18 mouse cellular contexts compared by ENCODE assay signal in genomic region chr7:99255006-99255405, GRCm38 (mm10). TPM values are rescaled to one million over a fixed set of nuclear protein-coding genes. Genes with fewer than 3 reads are reported as not detected.
DNase-seq lines count a peak whose midpoint lies in the region; ATAC-seq and TF ChIP-seq lines count a peak whose summit lies in the region.
"Had no signal": no experiment of that assay in that cellular context is flagged by ENCODE, and none has a peak within 500 bp of the region (broad histone marks: within the 10 kb centered on the region; RNA-seq: fewer than 3 reads in every experiment).

No protein-coding gene starts in this region.

- no peak overlapping the region for H3K4me3 ChIP-seq in heart, embryonic 14.5 days (ENCODE audit: control insufficient read depth in 1 of 2, insufficient read depth in 1 of 2, low read depth in 1 of 2, low read length in 2 of 2)
- H3K4me3 ChIP-seq in lung, postnatal 0 days (ENCODE audit: low read depth, low read length), result no peak overlapping the region
- H3K4me3 ChIP-seq in macrophage (ENCODE audit: inconsistent target), result no peak overlapping the region
- H3K4me3 ChIP-seq in hindbrain, embryonic 13.5 days, result no peak overlapping the region
- H3K4me3 ChIP-seq: hindbrain, embryonic 10.5 days; intestine, embryonic 15.5 days had no signal

- 0 out of 2 replicates have a peak overlapping the region, but pooled peaks have one; percentile 11 for H3K4me2 ChIP-seq in heart, embryonic 14.5 days (ENCODE audit: low read length)
- no peak overlapping the region for H3K4me2 ChIP-seq in lung, postnatal 0 days (replicated peaks; ENCODE audit: low read depth, low read length)
- no peak overlapping the region for H3K4me2 ChIP-seq in hindbrain, embryonic 13.5 days
- H3K4me2 ChIP-seq: intestine, embryonic 15.5 days; midbrain, embryonic 11.5 days had no signal

- DNase-seq in heart, postnatal 10 days, result no peak
- peak; percentile 35 to 47 for DNase-seq in lung, postnatal 4 days
- no peak for DNase-seq in lung, postnatal 0 days (ENCODE audit: low spot score)
- no peak for DNase-seq in thymus, postnatal 25 days
- no peak for DNase-seq in adrenal gland, adult (ENCODE audit: inconsistent age in 2 of 2, low spot score in 1 of 2)
- DNase-seq: B cell, adult 2 months; cerebellum, adult 9-10 months; gastrocnemius, postnatal 14 days; kidney, postnatal 25 days; lung, adult 2 months had no signal

- no peaks in the 10 kb centered on the region for H3K9me3 ChIP-seq in heart, embryonic 14.5 days (ENCODE audit: control insufficient read depth, low read length)
- H3K9me3 ChIP-seq in lung, postnatal 0 days (ENCODE audit: low read length), result no peaks in the 10 kb centered on the region
- H3K9me3 ChIP-seq in hindbrain, embryonic 13.5 days, result no peaks in the 10 kb centered on the region
- H3K9me3 ChIP-seq: G1E; hindbrain, embryonic 10.5 days; intestine, embryonic 15.5 days had no signal

- H3K27ac ChIP-seq in heart, embryonic 14.5 days (replicated peaks in 1 of 2; ENCODE audit: control insufficient read depth in 1 of 2, insufficient read depth in 1 of 2, low read depth in 2 of 2, low read length in 2 of 2), result peak overlapping the region; percentile 3 to 51; a peak in 3 of 4 replicates
- H3K27ac ChIP-seq in lung, postnatal 0 days (ENCODE audit: low read length), result no peak overlapping the region
- peak overlapping the region; percentile 39 for H3K27ac ChIP-seq in macrophage
- no peak overlapping the region for H3K27ac ChIP-seq in hindbrain, embryonic 13.5 days
- H3K27ac ChIP-seq: hindbrain, embryonic 10.5 days; intestine, embryonic 15.5 days had no signal

- peak; percentile 66 for ATAC-seq in heart, embryonic 14.5 days (ENCODE audit: insufficient number of reproducible peaks, insufficient read depth, low FRiP score, low read depth)
- ATAC-seq in lung, postnatal 0 days, result no peak
- no peak for ATAC-seq in hindbrain, embryonic 13.5 days (ENCODE audit: low FRiP score)
- ATAC-seq: intestine, embryonic 15.5 days had no signal

- WGBS in heart, embryonic 14.5 days, result 22% methylated on average over 7 of the region's 7 CpGs
- 74% methylated on average over 7 of the region's 7 CpGs for WGBS in lung, postnatal 0 days
- 88% methylated on average over 7 of the region's 7 CpGs for WGBS in macrophage (ENCODE audit: missing documents)
- 91% methylated on average over 7 of the region's 7 CpGs for WGBS in hindbrain, embryonic 13.5 days

- H3K4me1 ChIP-seq in heart, embryonic 14.5 days (ENCODE audit: control insufficient read depth in 2 of 2, insufficient read depth in 2 of 2, low read length in 2 of 2), result peaks cover 7 to 13% of the 10 kb centered on the region in 2 experiments
- no peaks in the 10 kb centered on the region for H3K4me1 ChIP-seq in lung, postnatal 0 days (ENCODE audit: insufficient read depth, low read depth, low read length)
- H3K4me1 ChIP-seq in hindbrain, embryonic 13.5 days (replicated peaks), result no peaks in the 10 kb centered on the region
- H3K4me1 ChIP-seq: intestine, embryonic 15.5 days had no signal

- no peaks in the 10 kb centered on the region for H3K27me3 ChIP-seq in heart, embryonic 14.5 days (ENCODE audit: control insufficient read depth, insufficient read depth, low read length)
- H3K27me3 ChIP-seq in lung, postnatal 0 days (replicated peaks; ENCODE audit: insufficient read depth, low read length), result no peaks in the 10 kb centered on the region
- peaks cover 11% of the 10 kb centered on the region; the same call in 1 of the 2 replicates for H3K27me3 ChIP-seq in hindbrain, embryonic 13.5 days
- H3K27me3 ChIP-seq: intestine, embryonic 15.5 days had no signal

- H3K9ac ChIP-seq in heart, embryonic 14.5 days (ENCODE audit: low read length), result no peak overlapping the region
- no peak overlapping the region for H3K9ac ChIP-seq in lung, postnatal 0 days (replicated peaks; ENCODE audit: low read depth)
- H3K9ac ChIP-seq in hindbrain, embryonic 13.5 days, result no peak overlapping the region
- H3K9ac ChIP-seq: intestine, embryonic 15.5 days had no signal

- no peaks in the 10 kb centered on the region for H3K79me2 ChIP-seq in macrophage (ENCODE audit: inconsistent target)

- TF ChIP-seq EP300 in lung, postnatal 0 days (IDR thresholded peaks at IDR 0.05), result no peak

- TF ChIP-seq CTCF in lung, postnatal 0 days (IDR thresholded peaks at IDR 0.05), result no peak

- intact Hi-C loops in heart, postnatal 10 days (cut with DNase I), result no loop called here

- H3K36me3 ChIP-seq in heart, embryonic 14.5 days (ENCODE audit: control insufficient read depth, insufficient read depth, low read length), result no peaks in the 10 kb centered on the region
- no peaks in the 10 kb centered on the region for H3K36me3 ChIP-seq in lung, postnatal 0 days (ENCODE audit: insufficient read depth, low read length)
- H3K36me3 ChIP-seq in macrophage (ENCODE audit: inconsistent target), result no peaks in the 10 kb centered on the region
- H3K36me3 ChIP-seq in hindbrain, embryonic 13.5 days, result no peaks in the 10 kb centered on the region
- H3K36me3 ChIP-seq: G1E; hindbrain, embryonic 10.5 days; intestine, embryonic 15.5 days had no signal

RNA-seq across cellular contexts. Expression of gene Map6, which starts 12.2 kb away (rescaled TPM):
- polyA plus RNA-seq in heart, embryonic 14.5 days (2014; fragmentation: Nextera tagmentation; extraction: Ambion mirVana), result 2.1 and 2.4 TPM in 2 replicates
- 1 to 10 TPM; 5.1 to 6.0 TPM for total RNA-seq in heart, postnatal 10 days (2021)
- 29.6 and 35.9 TPM in 2 replicates for polyA plus RNA-seq in lung, postnatal 0 days (2015; fragmentation: Nextera tagmentation; extraction: Ambion mirVana)
- 1 to 10 TPM in 16 of 26 experiments, under 1 TPM in 10; 0.20 to 5.1 (median 1.2) TPM for total RNA-seq in macrophage (2018; cell fraction: chromatin; rRNA removed)
- 1 to 10 TPM in 14 of 26 experiments, under 1 TPM in 12; 0.37 to 2.7 (median 1.3) TPM for total RNA-seq in macrophage (2018; cell fraction: cytosol; rRNA removed)
- 1 to 10 TPM in 15 of 26 experiments, under 1 TPM in 11; 0.21 to 3.5 (median 1.1) TPM for total RNA-seq in macrophage (2018; cell fraction: nucleus; rRNA removed)
- 0.75 to 3.0 TPM (median 1.8 TPM) in 3 replicates for polyA plus RNA-seq in macrophage (2018)
- 104 and 106 TPM in 2 replicates for polyA plus RNA-seq in hindbrain, embryonic 13.5 days (2015; fragmentation: Nextera tagmentation; extraction: Ambion mirVana)
- polyA plus RNA-seq: G1E had no signal

RNA-seq across cellular contexts. Expression of gene Mogat2, which starts 16.6 kb away (rescaled TPM):
- polyA plus RNA-seq in heart, embryonic 14.5 days (2014; fragmentation: Nextera tagmentation; extraction: Ambion mirVana), result 1.1 and 1.7 TPM in 2 replicates
- total RNA-seq in heart, postnatal 10 days (2021), result not detected
- 0.27 and 0.55 TPM in 2 replicates for polyA plus RNA-seq in lung, postnatal 0 days (2015; fragmentation: Nextera tagmentation; extraction: Ambion mirVana)
- 1 to 10 TPM in 1 of 26 experiments, not detected in 25; 2.7 TPM for total RNA-seq in macrophage (2018; cell fraction: chromatin; rRNA removed)
- under 1 TPM in 11 of 26 experiments, not detected in 15; 0.06 to 0.19 (median 0.12) TPM for total RNA-seq in macrophage (2018; cell fraction: cytosol; rRNA removed)
- total RNA-seq in macrophage (2018; cell fraction: nucleus; rRNA removed), result not detected
- polyA plus RNA-seq in macrophage (2018), result 0.13 TPM in 1 of 3 replicates, not detected in the others
- polyA plus RNA-seq in hindbrain, embryonic 13.5 days (2015; fragmentation: Nextera tagmentation; extraction: Ambion mirVana), result 3.1 TPM in 2 replicates
- total RNA-seq: G1E had no signal
- polyA plus RNA-seq: testis, adult 2 months had no signal

Comparison
In these comparisons a context has a peak if more than half of its experiments do, and no peak if none do; other contexts are left out.
1. DNase-seq: peak in lung, postnatal 4 days (2 of 2); none in heart, postnatal 10 days (0 of 2), lung, postnatal 0 days (single experiment), thymus, postnatal 25 days (single experiment) and adrenal gland, adult (0 of 2).
2. H3K27ac ChIP-seq: peak in heart, embryonic 14.5 days (2 of 2) and macrophage (single experiment); none in lung, postnatal 0 days (single experiment) and hindbrain, embryonic 13.5 days (single experiment).